Mouse (Mus musculus) kidney, embryonic 15.5 days (tissue): ENCODE measurements around the gene Ccno. TPM values are rescaled to one million over a fixed set of nuclear protein-coding genes. Genes with fewer than 3 reads are reported as not detected.
A peak's percentile ranks its signal among the peaks of the same experiment; 100 is the strongest.

ENCODE experiments used
- microRNA counts: library from miRNA; unstranded; fragments of <30 nt; microRNA quantifications from one replicate; lab custom pipeline; 2016
- microRNA-seq: library from miRNA; unstranded; fragments of <30 nt; microRNA quantifications from one replicate; pipeline ENCODE4, GENCODE M21; 2016
- polyA plus RNA-seq: library from polyadenylated mRNA; unstranded; fragments of >200 nt; fragmentation: Nextera tagmentation; extraction: Ambion mirVana; gene quantifications from 2 replicates; pipeline ENCODE4 v1.2.1, GENCODE M21; 2015

Ccno gene
- polyA plus RNA-seq, 1 experiment from 2014 or later = 0.61 TPM

MicroRNA genes within 50 kb of the gene (microRNA counts, 519-probe panel; counts per million panel counts)
- microRNA mmu-miR-449a (lab: Ali Mortazavi, UCI) (2,518 counts per million, percentile 45 among the panel's probes with 10 or more counts), microRNA mmu-miR-449b (lab: Ali Mortazavi, UCI) (31.7 counts per million), microRNA mmu-miR-449c (lab: Ali Mortazavi, UCI) (31.7 counts per million)

Small RNAs within 50 kb of the gene (microRNA-seq; reads per million reads assigned to microRNA genes)
- gene Mir449a = 50.6 reads per million, percentile 49 among the genes with 10 or more reads in this experiment
- gene Mir449b = not detected
- gene Mir449c = not detected

Other genes starting within 250 kb of the Ccno start
- gene Plpp1, start 187.0 kb upstream of the Ccno start, polyA plus RNA-seq = 78.7 and 94.8 TPM in 2 replicates
- gene Mtrex, start 60.4 kb upstream of the Ccno start, polyA plus RNA-seq = 75.2 and 78.2 TPM in 2 replicates
- gene Dhx29, start 60.3 kb upstream of the Ccno start, polyA plus RNA-seq = 20.7 and 25.0 TPM in 2 replicates
- gene Mcidas, start 6.0 kb downstream of the Ccno start, polyA plus RNA-seq = not detected in 2 replicates
- gene Cdc20b, start 47.3 kb downstream of the Ccno start, polyA plus RNA-seq = not detected in 2 replicates
- gene Gpx8, start 58.6 kb downstream of the Ccno start, polyA plus RNA-seq = 161 TPM in 2 replicates
- not detected in 2 replicates for gene Gzma, start 113.2 kb downstream of the Ccno start, polyA plus RNA-seq
- gene Esm1, start 221.9 kb downstream of the Ccno start, polyA plus RNA-seq = 7.9 and 8.1 TPM in 2 replicates
- not detected in 2 replicates for gene Gzmk, start 238.1 kb downstream of the Ccno start, polyA plus RNA-seq